Mouse (Mus musculus) liver, adult 2 months (tissue): ENCODE measurements around the gene Olfr314. TPM values are rescaled to one million over a fixed set of nuclear protein-coding genes. Genes with fewer than 3 reads are reported as not detected.
"Not testable (repeated sequence)": the region's sequence is repeated elsewhere in the genome, so short reads cannot be mapped to it uniquely, and the experiment has no call there.

Experiments
- DNase-seq: peaks from one replicate; pipeline ENCODE4 v3.0.0-alpha.2; 2011; ENCODE audit warnings: low read depth, low spot score; ENCODE audit errors: extremely low read depth
- H3K27ac ChIP-seq: fragments of 200-500 bp; replicated peaks from 2 replicates; pipeline ENCODE4 v1.5.1; 2012; ENCODE audit warnings: low read depth, mild to moderate bottlenecking, control low read depth, inconsistent platforms, low read length; ENCODE audit not compliant: insufficient read depth
- H3K27me3 ChIP-seq: fragments of 200-500 bp; 2 replicates; pipeline ENCODE4 v1.6.1; 2012; ENCODE audit warnings: mild to moderate bottlenecking, moderate library complexity, low read length, inconsistent platforms; ENCODE audit not compliant: control insufficient read depth, insufficient read depth
- H3K36me3 ChIP-seq: fragments of 200-500 bp; 2 replicates; pipeline ENCODE4 v1.6.1; 2012; ENCODE audit warnings: low read length, inconsistent platforms; ENCODE audit not compliant: control insufficient read depth, insufficient read depth
- H3K4me1 ChIP-seq: fragments of 200-500 bp; 2 replicates; pipeline ENCODE4 v1.6.1; 2011; ENCODE audit warnings: low read length; ENCODE audit not compliant: control insufficient read depth, insufficient read depth
- H3K4me3 ChIP-seq: fragments of 200-500 bp; 2 replicates; pipeline ENCODE4 v1.5.1; 2011; ENCODE audit warnings: low read depth, mild to moderate bottlenecking, control low read depth, low read length, moderate library complexity; ENCODE audit not compliant: insufficient read depth
- H3K79me2 ChIP-seq: fragments of 200-500 bp; 2 replicates; pipeline ENCODE4 v1.6.1; 2012; ENCODE audit warnings: inconsistent platforms, mild to moderate bottlenecking, low read length, moderate library complexity; ENCODE audit not compliant: control insufficient read depth, insufficient read depth
- H3K9ac ChIP-seq: fragments of 200-500 bp; 2 replicates; pipeline ENCODE4 v1.6.1; 2012; ENCODE audit warnings: low read depth, mild to moderate bottlenecking, control low read depth, inconsistent platforms, low read length
- CTCF ChIP-seq: fragments of 200-500 bp; IDR thresholded peaks from 2 replicates; pipeline ENCODE4 v1.5.1; 2011; ENCODE audit warnings: low read depth, low read length, control low read depth
- POLR2A ChIP-seq: fragments of 200-500 bp; IDR thresholded peaks from 2 replicates; pipeline ENCODE4 v1.6.1; 2011; ENCODE audit warnings: low read length, control low read depth; ENCODE audit not compliant: insufficient read depth; ENCODE audit errors: extremely low read depth
- whole genome bisulfite sequencing: fragments of 180-500 bp; shearing (Covaris S2); methylation state at CpG from one replicate; pipeline ENCODE4 v1.1.7; 2018; 5-methylcytosine and 5-hydroxymethylcytosine counted together
- polyA plus RNA-seq: library from polyadenylated mRNA; depleted of rRNA; stranded (reverse); fragments of >200 nt; gene quantifications from 2 replicates; pipeline ENCODE4 v1.2.3, GENCODE M21; 2012; rRNA removed
- total RNA-seq: library from RNA; depleted of rRNA; stranded (reverse); fragments of >200 nt; gene quantifications from 2 replicates; pipeline ENCODE4 v1.2.3, GENCODE M21; 2014; rRNA removed

Olfr314 gene
- total and polyA plus RNA-seq, 2 experiments = not detected

GRCm38 (mm10) chr11:58812001-58812400 is 29.2 kb downstream of the Olfr314 start:
- no peaks in the 10 kb centered on the region for H3K36me3 ChIP-seq
- DNase-seq = no peak
- no peak overlapping the region for H3K27ac ChIP-seq
- TF ChIP-seq CTCF (peak; percentile 64), POLR2A (no peak)
- H3K27me3 ChIP-seq = no peaks in the 10 kb centered on the region
- H3K79me2 ChIP-seq = no peaks in the 10 kb centered on the region
- H3K4me1 ChIP-seq = no peaks in the 10 kb centered on the region
- no peak overlapping the region for H3K9ac ChIP-seq
- WGBS = 24% methylated on average over 1 of the region's 1 CpGs
- no peak overlapping the region for H3K4me3 ChIP-seq

- H3K27ac ChIP-seq, DNase-seq: not testable (repeated sequence)
- WGBS = 62% methylated on average over 1 of the region's 1 CpGs
These were observed 31.9 kb downstream of the Olfr314 start, which contains the start of gene Olfr313 for GRCm38 (mm10) chr11:58814700-58815099. Gene Olfr313, plus strand, starts transcription at chr11:58815000.

DNA sequence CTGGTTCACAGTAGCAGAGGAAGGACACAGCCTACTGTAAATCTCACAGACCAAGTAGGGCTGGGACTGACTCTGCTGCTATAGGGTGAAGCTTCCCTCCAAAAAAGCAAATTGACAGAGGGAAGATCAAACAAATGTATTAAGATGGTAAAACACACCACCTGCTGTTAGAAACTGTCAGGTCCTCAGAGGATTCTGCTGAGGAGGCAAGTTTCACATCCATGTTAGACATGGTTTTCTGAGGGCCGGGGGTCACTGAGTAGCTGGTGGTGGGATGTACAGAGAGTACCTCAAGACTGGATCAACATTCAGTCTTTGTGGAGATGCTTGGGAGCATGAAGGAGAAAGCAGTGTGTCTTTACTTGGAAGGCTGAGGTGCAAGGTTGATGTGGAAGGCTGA is 32.9 kb downstream of the Olfr314 start:
- DNase-seq = no peak
- TF ChIP-seq CTCF (no peak), POLR2A (no peak)
- H3K4me1 ChIP-seq = no peaks in the 10 kb centered on the region
- no peak overlapping the region for H3K4me3 ChIP-seq
- H3K79me2 ChIP-seq = no peaks in the 10 kb centered on the region
- H3K36me3 ChIP-seq = no peaks in the 10 kb centered on the region
- 79% methylated on average over 1 of the region's 1 CpGs for WGBS
- H3K27me3 ChIP-seq = no peaks in the 10 kb centered on the region
- H3K9ac ChIP-seq = no peak overlapping the region
- no peak overlapping the region for H3K27ac ChIP-seq

More at GRCm38 (mm10) chr11:58814700-58815099, 31.9 kb downstream of the Olfr314 start, which contains the start of gene Olfr313:
- H3K79me2 ChIP-seq, H3K27me3 ChIP-seq, H3K4me3 ChIP-seq, H3K9ac ChIP-seq, H3K36me3 ChIP-seq, H3K4me1 ChIP-seq: not testable (repeated sequence)

- not testable (repeated sequence) for H3K9ac ChIP-seq, H3K36me3 ChIP-seq, H3K27ac ChIP-seq, H3K4me3 ChIP-seq, H3K4me1 ChIP-seq, DNase-seq, H3K79me2 ChIP-seq, H3K27me3 ChIP-seq
These were observed 46.2 kb downstream of the Olfr314 start, which contains the start of gene Olfr312 for GRCm38 (mm10) chr11:58828937-58829336. Gene Olfr312, plus strand, starts transcription at chr11:58829237.

GRCm38 (mm10) chr11:58829764-58830163 is 47.0 kb downstream of the Olfr314 start:
- no peak for DNase-seq
- 70% methylated on average over 3 of the region's 3 CpGs for WGBS
- no peak for TF ChIP-seq POLR2A
- no peak for TF ChIP-seq CTCF

DNA sequence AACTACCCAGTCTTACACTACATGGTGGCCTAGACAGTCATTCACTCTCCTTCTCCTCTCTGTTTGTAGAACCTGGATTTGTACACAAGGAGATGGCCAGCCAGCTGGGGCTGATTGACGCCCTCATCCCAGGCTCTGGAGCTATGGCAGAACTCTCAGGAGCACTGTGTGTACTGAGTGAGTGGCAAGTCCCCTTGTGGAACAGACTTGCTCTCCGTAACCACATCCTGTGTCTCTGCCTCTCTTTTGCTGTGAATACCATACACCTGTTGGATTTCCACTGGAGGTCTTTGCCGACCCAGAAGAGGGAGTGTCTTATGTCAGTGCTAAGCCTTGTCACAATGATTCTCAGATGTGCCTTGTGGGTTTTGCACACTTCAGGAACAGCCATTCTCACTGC is 49.8 kb downstream of the Olfr314 start:
- not testable (repeated sequence) for H3K27ac ChIP-seq, H3K9ac ChIP-seq, H3K4me3 ChIP-seq, H3K27me3 ChIP-seq, H3K36me3 ChIP-seq, DNase-seq, H3K79me2 ChIP-seq, H3K4me1 ChIP-seq
- WGBS = 47% methylated on average over 3 of the region's 3 CpGs

More at GRCm38 (mm10) chr11:58829764-58830163, 47.0 kb downstream of the Olfr314 start:
- Histone ChIP-seq H3K36me3 (no peaks in the 10 kb centered on the region), H3K4me3 (no peak overlapping the region), H3K4me1 (no peaks in the 10 kb centered on the region), H3K27me3 (no peaks in the 10 kb centered on the region), H3K9ac (no peak overlapping the region), H3K27ac (no peak overlapping the region), H3K79me2 (no peaks in the 10 kb centered on the region)

Other genes with a start within 250 kb of the Olfr314 start
- not detected in 2 replicates for gene Olfr330, start 248.1 kb upstream of the Olfr314 start, total RNA-seq
- gene Olfr330, start 248.1 kb upstream of the Olfr314 start, polyA plus RNA-seq = not detected in 2 replicates
- not detected in 2 replicates for gene Olfr329-ps, start 236.5 kb upstream of the Olfr314 start, total RNA-seq
- gene Olfr329-ps, start 236.5 kb upstream of the Olfr314 start, polyA plus RNA-seq = not detected in 2 replicates
- gene Olfr328, start 227.3 kb upstream of the Olfr314 start, total RNA-seq = 0.07 TPM in 1 of 2 replicates, not detected in the other
- not detected in 2 replicates for gene Olfr328, start 227.3 kb upstream of the Olfr314 start, polyA plus RNA-seq
- not detected in 2 replicates for gene Olfr224, start 212.4 kb upstream of the Olfr314 start, total RNA-seq
- not detected in 2 replicates for gene Olfr224, start 212.4 kb upstream of the Olfr314 start, polyA plus RNA-seq
- gene Olfr325, start 205.2 kb upstream of the Olfr314 start, total RNA-seq = not detected in 2 replicates
- gene Olfr325, start 205.2 kb upstream of the Olfr314 start, polyA plus RNA-seq = not detected in 2 replicates
- gene Olfr324, start 187.8 kb upstream of the Olfr314 start, total RNA-seq = not detected in 2 replicates
- not detected in 2 replicates for gene Olfr324, start 187.8 kb upstream of the Olfr314 start, polyA plus RNA-seq
- 0.27 TPM in 1 of 2 replicates, not detected in the other for gene 2210407C18Rik, start 166.9 kb upstream of the Olfr314 start, total RNA-seq
- not detected in 2 replicates for gene 2210407C18Rik, start 166.9 kb upstream of the Olfr314 start, polyA plus RNA-seq
- gene Olfr323, start 152.5 kb upstream of the Olfr314 start, total RNA-seq = not detected in 2 replicates
- not detected in 2 replicates for gene Olfr323, start 152.5 kb upstream of the Olfr314 start, polyA plus RNA-seq
- not detected in 2 replicates for gene Trim58, start 142.5 kb upstream of the Olfr314 start, total RNA-seq
- gene Trim58, start 142.5 kb upstream of the Olfr314 start, polyA plus RNA-seq = not detected in 2 replicates
- gene Olfr322, start 124.2 kb upstream of the Olfr314 start, total RNA-seq = not detected in 2 replicates
- gene Olfr322, start 124.2 kb upstream of the Olfr314 start, polyA plus RNA-seq = not detected in 2 replicates
- gene Olfr320, start 101.9 kb upstream of the Olfr314 start, total RNA-seq = not detected in 2 replicates
- not detected in 2 replicates for gene Olfr320, start 101.9 kb upstream of the Olfr314 start, polyA plus RNA-seq
- not detected in 2 replicates for gene Olfr319, start 83.8 kb upstream of the Olfr314 start, total RNA-seq
- gene Olfr319, start 83.8 kb upstream of the Olfr314 start, polyA plus RNA-seq = not detected in 2 replicates
- gene Olfr318, start 58.9 kb upstream of the Olfr314 start, total RNA-seq = not detected in 2 replicates
- gene Olfr318, start 58.9 kb upstream of the Olfr314 start, polyA plus RNA-seq = not detected in 2 replicates
- not detected in 2 replicates for gene Olfr317, start 43.7 kb upstream of the Olfr314 start, total RNA-seq
- gene Olfr317, start 43.7 kb upstream of the Olfr314 start, polyA plus RNA-seq = not detected in 2 replicates
- not detected in 2 replicates for gene Olfr316, start 30.2 kb upstream of the Olfr314 start, total RNA-seq
- not detected in 2 replicates for gene Olfr316, start 30.2 kb upstream of the Olfr314 start, polyA plus RNA-seq
- not detected in 2 replicates for gene Olfr315, start 9.8 kb upstream of the Olfr314 start, total RNA-seq
- not detected in 2 replicates for gene Olfr315, start 9.8 kb upstream of the Olfr314 start, polyA plus RNA-seq
- gene Fam183b, start 19.0 kb downstream of the Olfr314 start, total RNA-seq = not detected in 2 replicates
- not detected in 2 replicates for gene Fam183b, start 19.0 kb downstream of the Olfr314 start, polyA plus RNA-seq
- not detected in 2 replicates for gene Olfr313, start 32.0 kb downstream of the Olfr314 start, total RNA-seq
- not detected in 2 replicates for gene Olfr313, start 32.0 kb downstream of the Olfr314 start, polyA plus RNA-seq
- not detected in 2 replicates for gene Olfr312, start 46.3 kb downstream of the Olfr314 start, total RNA-seq
- not detected in 2 replicates for gene Olfr312, start 46.3 kb downstream of the Olfr314 start, polyA plus RNA-seq
- not detected in 2 replicates for gene Olfr311, start 56.3 kb downstream of the Olfr314 start, total RNA-seq
- not detected in 2 replicates for gene Olfr311, start 56.3 kb downstream of the Olfr314 start, polyA plus RNA-seq
- 2.5 and 3.5 TPM in 2 replicates for gene Gm12258, start 64.2 kb downstream of the Olfr314 start, total RNA-seq
- gene Gm12258, start 64.2 kb downstream of the Olfr314 start, polyA plus RNA-seq = 0.92 and 1.2 TPM in 2 replicates
- 1.3 TPM in 2 replicates for gene 2810021J22Rik, start 84.3 kb downstream of the Olfr314 start, total RNA-seq
- gene 2810021J22Rik, start 84.3 kb downstream of the Olfr314 start, polyA plus RNA-seq = 1.8 and 2.6 TPM in 2 replicates
- gene Zfp39, start 121.3 kb downstream of the Olfr314 start, total RNA-seq = 4.5 and 4.9 TPM in 2 replicates
- gene Zfp39, start 121.3 kb downstream of the Olfr314 start, polyA plus RNA-seq = 0.56 and 0.66 TPM in 2 replicates
- not detected in 2 replicates for gene Btnl10, start 135.0 kb downstream of the Olfr314 start, total RNA-seq
- gene Btnl10, start 135.0 kb downstream of the Olfr314 start, polyA plus RNA-seq = not detected in 2 replicates
- gene Rnf187, start 156.0 kb downstream of the Olfr314 start, total RNA-seq = 63.7 and 78.6 TPM in 2 replicates
- gene Rnf187, start 156.0 kb downstream of the Olfr314 start, polyA plus RNA-seq = 122 and 134 TPM in 2 replicates
- 0.37 and 1.1 TPM in 2 replicates for gene Hist3h2ba, start 166.0 kb downstream of the Olfr314 start, total RNA-seq
- not detected in 2 replicates for gene Hist3h2ba, start 166.0 kb downstream of the Olfr314 start, polyA plus RNA-seq
- gene Hist3h2a, start 171.7 kb downstream of the Olfr314 start, total RNA-seq = 7.8 and 8.1 TPM in 2 replicates
- 2.0 and 2.7 TPM in 2 replicates for gene Hist3h2a, start 171.7 kb downstream of the Olfr314 start, polyA plus RNA-seq
- under 0.01 TPM in 1 of 2 replicates, not detected in the other for gene Trim17, start 171.7 kb downstream of the Olfr314 start, total RNA-seq
- 0.04 TPM in 2 replicates for gene Trim17, start 171.7 kb downstream of the Olfr314 start, polyA plus RNA-seq
- 12.4 and 13.4 TPM in 2 replicates for gene Trim11, start 195.1 kb downstream of the Olfr314 start, total RNA-seq
- gene Trim11, start 195.1 kb downstream of the Olfr314 start, polyA plus RNA-seq = 14.4 and 22.4 TPM in 2 replicates